Mouse (Mus musculus): ENCODE measurements around the gene Opcml. TPM values are rescaled to one million over a fixed set of nuclear protein-coding genes. Genes with fewer than 3 reads are reported as not detected.

The Opcml gene
- polyA plus RNA-seq, 1 experiment from 2014 or later = 7.6 TPM

- no peaks in the 10 kb centered on the region for H3K36me3 ChIP-seq (ENCODE audit: control insufficient read depth, insufficient read depth, low read length)
- no peaks in the 10 kb centered on the region; the same call in 1 of the 2 replicates for H3K4me1 ChIP-seq (ENCODE audit: control insufficient read depth, insufficient read depth, low read length)
- 0% methylated on average over 1 of the region's 1 CpGs for WGBS
- H3K27ac ChIP-seq (ENCODE audit: low read length) = no peak overlapping the region
- no peak overlapping the region for H3K4me2 ChIP-seq (replicated peaks; ENCODE audit: low read depth, low read length)
- H3K9me3 ChIP-seq (ENCODE audit: control insufficient read depth, low read depth, low read length) = no peaks in the 10 kb centered on the region
- H3K9ac ChIP-seq (replicated peaks; ENCODE audit: low read depth, low read length) = no peak overlapping the region
- ATAC-seq (ENCODE audit: insufficient number of reproducible peaks, insufficient read depth, low FRiP score, low read depth) = no peak
- 0 out of 2 replicates have a peak, but pooled peaks cover 3% of the 10 kb centered on the region for H3K27me3 ChIP-seq (ENCODE audit: control insufficient read depth, insufficient read depth, low read length)
- no peak overlapping the region for H3K4me3 ChIP-seq (ENCODE audit: low read depth, low read length)
Observed at GRCm38 (mm10) chr9:28405816-28406215, 615.2 kb downstream of the Opcml start.

- WGBS = 87% methylated on average over 5 of the region's 5 CpGs
- no peak overlapping the region for H3K4me3 ChIP-seq (ENCODE audit: low read depth, low read length)
- no peak for ATAC-seq (ENCODE audit: insufficient number of reproducible peaks, insufficient read depth, low FRiP score, low read depth)
- no peaks in the 10 kb centered on the region for H3K4me1 ChIP-seq (ENCODE audit: control insufficient read depth, insufficient read depth, low read length)
- no peak overlapping the region for H3K27ac ChIP-seq (ENCODE audit: low read length)
- no peaks in the 10 kb centered on the region for H3K36me3 ChIP-seq (ENCODE audit: control insufficient read depth, insufficient read depth, low read length)
- H3K4me2 ChIP-seq (replicated peaks; ENCODE audit: low read depth, low read length) = no peak overlapping the region
- H3K27me3 ChIP-seq (ENCODE audit: control insufficient read depth, insufficient read depth, low read length) = no peaks in the 10 kb centered on the region
- no peaks in the 10 kb centered on the region for H3K9me3 ChIP-seq (ENCODE audit: control insufficient read depth, low read depth, low read length)
- H3K9ac ChIP-seq (replicated peaks; ENCODE audit: low read depth, low read length) = no peak overlapping the region
Observed at GRCm38 (mm10) chr9:28420808-28421207, 630.2 kb downstream of the Opcml start.

- Histone ChIP-seq H3K9me3 (ENCODE audit: control insufficient read depth, low read depth, low read length) (no peaks in the 10 kb centered on the region), H3K4me2 (replicated peaks; ENCODE audit: low read depth, low read length) (0 out of 2 replicates have a peak overlapping the region, but pooled peaks have one; percentile 25), H3K27me3 (ENCODE audit: control insufficient read depth, insufficient read depth, low read length) (no peaks in the 10 kb centered on the region), H3K9ac (replicated peaks; ENCODE audit: low read depth, low read length) (no peak overlapping the region), H3K27ac (ENCODE audit: low read length) (no peak overlapping the region), H3K4me3 (ENCODE audit: low read depth, low read length) (no peak overlapping the region), H3K4me1 (ENCODE audit: control insufficient read depth, insufficient read depth, low read length) (no peaks in the 10 kb centered on the region), H3K36me3 (ENCODE audit: control insufficient read depth, insufficient read depth, low read length) (no peaks in the 10 kb centered on the region)
- WGBS = 37% methylated on average over 12 of the region's 12 CpGs
- no peak for ATAC-seq (ENCODE audit: insufficient number of reproducible peaks, insufficient read depth, low FRiP score, low read depth)
Observed at GRCm38 (mm10) chr9:28423407-28423806, 632.8 kb downstream of the Opcml start.

- Histone ChIP-seq H3K4me1 (ENCODE audit: control insufficient read depth, insufficient read depth, low read length) (no peaks in the 10 kb centered on the region), H3K4me3 (ENCODE audit: low read depth, low read length) (no peak overlapping the region), H3K27me3 (ENCODE audit: control insufficient read depth, insufficient read depth, low read length) (no peaks in the 10 kb centered on the region), H3K9ac (replicated peaks; ENCODE audit: low read depth, low read length) (no peak overlapping the region), H3K36me3 (ENCODE audit: control insufficient read depth, insufficient read depth, low read length) (no peaks in the 10 kb centered on the region), H3K9me3 (ENCODE audit: control insufficient read depth, low read depth, low read length) (no peaks in the 10 kb centered on the region), H3K4me2 (replicated peaks; ENCODE audit: low read depth, low read length) (no peak overlapping the region), H3K27ac (ENCODE audit: low read length) (no peak overlapping the region)
- ATAC-seq (ENCODE audit: insufficient number of reproducible peaks, insufficient read depth, low FRiP score, low read depth) = no peak
- WGBS = 82% methylated on average over 8 of the region's 8 CpGs
Observed at GRCm38 (mm10) chr9:28432159-28432558, 641.6 kb downstream of the Opcml start.

- Histone ChIP-seq H3K4me2 (replicated peaks; ENCODE audit: low read depth, low read length) (no peak overlapping the region), H3K9ac (replicated peaks; ENCODE audit: low read depth, low read length) (no peak overlapping the region), H3K9me3 (ENCODE audit: control insufficient read depth, low read depth, low read length) (no peaks in the 10 kb centered on the region), H3K4me3 (ENCODE audit: low read depth, low read length) (no peak overlapping the region), H3K27me3 (ENCODE audit: control insufficient read depth, insufficient read depth, low read length) (no peaks in the 10 kb centered on the region), H3K4me1 (ENCODE audit: control insufficient read depth, insufficient read depth, low read length) (no peaks in the 10 kb centered on the region), H3K27ac (ENCODE audit: low read length) (no peak overlapping the region), H3K36me3 (ENCODE audit: control insufficient read depth, insufficient read depth, low read length) (no peaks in the 10 kb centered on the region)
- ATAC-seq (ENCODE audit: insufficient number of reproducible peaks, insufficient read depth, low FRiP score, low read depth) = no peak
- WGBS = 86% methylated on average over 4 of the region's 4 CpGs
Observed at GRCm38 (mm10) chr9:28438752-28439151, 648.2 kb downstream of the Opcml start.

GRCm38 (mm10) chr9:28439433-28440191 lies 649.0 kb downstream of the Opcml start:
- no peak for ATAC-seq (ENCODE audit: insufficient number of reproducible peaks, insufficient read depth, low FRiP score, low read depth)
- H3K36me3 ChIP-seq (ENCODE audit: control insufficient read depth, insufficient read depth, low read length) = no peaks in the 10 kb centered on the region
- WGBS = 67% methylated on average over 5 of the region's 5 CpGs

GRCm38 (mm10) chr9:28440192-28440795 lies 649.7 kb downstream of the Opcml start:
- no peak overlapping the region for H3K4me2 ChIP-seq (replicated peaks; ENCODE audit: low read depth, low read length)
- no peak for ATAC-seq (ENCODE audit: insufficient number of reproducible peaks, insufficient read depth, low FRiP score, low read depth)
- no peak overlapping the region for H3K4me3 ChIP-seq (ENCODE audit: low read depth, low read length)
- no peaks in the 10 kb centered on the region for H3K9me3 ChIP-seq (ENCODE audit: control insufficient read depth, low read depth, low read length)
- no peak overlapping the region for H3K27ac ChIP-seq (ENCODE audit: low read length)
- WGBS = 77% methylated on average over 3 of the region's 3 CpGs
- no peaks in the 10 kb centered on the region for H3K36me3 ChIP-seq (ENCODE audit: control insufficient read depth, insufficient read depth, low read length)
- H3K9ac ChIP-seq (replicated peaks; ENCODE audit: low read depth, low read length) = no peak overlapping the region
- H3K4me1 ChIP-seq (ENCODE audit: control insufficient read depth, insufficient read depth, low read length) = no peaks in the 10 kb centered on the region
- H3K27me3 ChIP-seq (ENCODE audit: control insufficient read depth, insufficient read depth, low read length) = no peaks in the 10 kb centered on the region

More at GRCm38 (mm10) chr9:28439433-28440191, 649.0 kb downstream of the Opcml start:
- Histone ChIP-seq H3K4me3 (ENCODE audit: low read depth, low read length) (no peak overlapping the region), H3K4me1 (ENCODE audit: control insufficient read depth, insufficient read depth, low read length) (no peaks in the 10 kb centered on the region), H3K27ac (ENCODE audit: low read length) (no peak overlapping the region), H3K9me3 (ENCODE audit: control insufficient read depth, low read depth, low read length) (no peaks in the 10 kb centered on the region), H3K27me3 (ENCODE audit: control insufficient read depth, insufficient read depth, low read length) (no peaks in the 10 kb centered on the region), H3K9ac (replicated peaks; ENCODE audit: low read depth, low read length) (no peak overlapping the region), H3K4me2 (replicated peaks; ENCODE audit: low read depth, low read length) (no peak overlapping the region)

GRCm38 (mm10) chr9:28444485-28444884 lies 653.9 kb downstream of the Opcml start:
- Histone ChIP-seq H3K27me3 (ENCODE audit: control insufficient read depth, insufficient read depth, low read length) (no peaks in the 10 kb centered on the region), H3K9me3 (ENCODE audit: control insufficient read depth, low read depth, low read length) (no peaks in the 10 kb centered on the region), H3K4me1 (ENCODE audit: control insufficient read depth, insufficient read depth, low read length) (no peaks in the 10 kb centered on the region), H3K36me3 (ENCODE audit: control insufficient read depth, insufficient read depth, low read length) (no peaks in the 10 kb centered on the region), H3K4me2 (replicated peaks; ENCODE audit: low read depth, low read length) (no peak overlapping the region), H3K27ac (ENCODE audit: low read length) (no peak overlapping the region), H3K9ac (replicated peaks; ENCODE audit: low read depth, low read length) (no peak overlapping the region), H3K4me3 (ENCODE audit: low read depth, low read length) (no peak overlapping the region)
- no peak for ATAC-seq (ENCODE audit: insufficient number of reproducible peaks, insufficient read depth, low FRiP score, low read depth)
- 67% methylated on average over 3 of the region's 3 CpGs for WGBS

All from stomach, embryonic 14.5 days (tissue).